Mouse (Mus musculus) midbrain, embryonic 16.5 days (tissue): ENCODE measurements around the gene Cd180. TPM values are rescaled to one million over a fixed set of nuclear protein-coding genes. Genes with fewer than 3 reads are reported as not detected.
A peak's percentile ranks its signal among the peaks of the same experiment; 100 is the strongest.

ENCODE experiments used
- ATAC-seq: fragments of 200-750 bp; cut with Nextera tagmentation; 2 replicates; pipeline ENCODE4 v1.8.0; 2017; ENCODE audit warnings: moderate TSS enrichment
- H3K27ac ChIP-seq: fragments of 300-500 bp; sonication (generic); 2 replicates; pipeline ENCODE4 v1.5.1; 2014; ENCODE audit warnings: mild to moderate bottlenecking, low read length, mixed read lengths
- H3K27me3 ChIP-seq: fragments of 300-500 bp; sonication (generic); 2 replicates; pipeline ENCODE4 v1.6.1; 2014; ENCODE audit warnings: low read depth, low read length, mixed read lengths; ENCODE audit not compliant: control insufficient read depth, insufficient read depth
- H3K36me3 ChIP-seq: fragments of 300-500 bp; sonication (generic); 2 replicates; pipeline ENCODE4 v1.6.1; 2014; ENCODE audit warnings: mild to moderate bottlenecking, low read length, moderate library complexity, mixed read lengths; ENCODE audit not compliant: control insufficient read depth, insufficient read depth
- H3K4me1 ChIP-seq: fragments of 300-500 bp; sonication (generic); 2 replicates; pipeline ENCODE4 v1.6.1; 2014; ENCODE audit warnings: mild to moderate bottlenecking, low read length, mixed read lengths; ENCODE audit not compliant: control insufficient read depth, insufficient read depth
- H3K4me2 ChIP-seq: fragments of 300-500 bp; sonication (generic); 2 replicates; pipeline ENCODE4 v1.6.1; 2014; ENCODE audit warnings: mild to moderate bottlenecking, low read length, mixed read lengths
- H3K4me3 ChIP-seq: fragments of 300-500 bp; sonication (generic); 2 replicates; pipeline ENCODE4 v1.5.1; 2014; ENCODE audit warnings: low read depth, mild to moderate bottlenecking, low read length, moderate library complexity, mixed read lengths
- H3K9ac ChIP-seq: fragments of 300-500 bp; sonication (generic); 2 replicates; pipeline ENCODE4 v1.6.1; 2014; ENCODE audit warnings: low read depth, low read length, mixed read lengths
- H3K9me3 ChIP-seq: fragments of 300-500 bp; sonication (generic); replicated peaks from 2 replicates; pipeline ENCODE4 v1.6.1; 2014; ENCODE audit warnings: mild to moderate bottlenecking, low read length, mixed read lengths; ENCODE audit not compliant: control insufficient read depth, poor library complexity, severe bottlenecking
- WGBS: fragments of 180-500 bp; shearing (Covaris S2); extraction: QIAGEN DNeasy Blood & Tissue Kit; methylation state at CpG from one replicate; pipeline ENCODE4 v1.1.7; 2014; 5-methylcytosine and 5-hydroxymethylcytosine counted together
- polyA plus RNA-seq: library from polyadenylated mRNA; unstranded; fragments of >200 nt; fragmentation: Nextera tagmentation; extraction: Ambion mirVana; gene quantifications from 2 replicates; pipeline ENCODE4 v1.2.1, GENCODE M21; 2015

Cd180 gene
- polyA plus RNA-seq, 1 experiment from 2014 or later = 0.94 TPM

- no peaks in the 10 kb centered on the region for H3K27me3 ChIP-seq
- H3K4me1 ChIP-seq = no peaks in the 10 kb centered on the region
- H3K9me3 ChIP-seq = no peaks in the 10 kb centered on the region
- H3K36me3 ChIP-seq = no peaks in the 10 kb centered on the region
- 84% methylated on average over 6 of the region's 6 CpGs for WGBS
- no peak overlapping the region for H3K4me2 ChIP-seq
- ATAC-seq = no peak
- no peak overlapping the region for H3K27ac ChIP-seq
- no peak overlapping the region for H3K9ac ChIP-seq
- H3K4me3 ChIP-seq = no peak overlapping the region
Observed at GRCm38 (mm10) chr13:102658223-102658839, 35.0 kb upstream of the Cd180 start.

- Histone ChIP-seq H3K36me3 (no peaks in the 10 kb centered on the region), H3K4me3 (no peak overlapping the region), H3K4me1 (no peaks in the 10 kb centered on the region), H3K27ac (no peak overlapping the region), H3K9ac (no peak overlapping the region), H3K4me2 (no peak overlapping the region), H3K9me3 (no peaks in the 10 kb centered on the region), H3K27me3 (no peaks in the 10 kb centered on the region)
- no peak for ATAC-seq
- WGBS = 69% methylated on average over 6 of the region's 6 CpGs
Observed at GRCm38 (mm10) chr13:102664041-102664440, 29.3 kb upstream of the Cd180 start.

GRCm38 (mm10) chr13:102664843-102665587 lies 28.3 kb upstream of the Cd180 start:
- peak overlapping the region; percentile 11; the same call in 1 of the 2 replicates for H3K4me3 ChIP-seq
- no peak overlapping the region for H3K27ac ChIP-seq
- H3K27me3 ChIP-seq = no peaks in the 10 kb centered on the region
- ATAC-seq = no peak
- no peaks in the 10 kb centered on the region for H3K36me3 ChIP-seq
- H3K9me3 ChIP-seq = no peaks in the 10 kb centered on the region
- H3K4me2 ChIP-seq = peak overlapping the region; percentile 44
- H3K4me1 ChIP-seq = no peaks in the 10 kb centered on the region
- no peak overlapping the region for H3K9ac ChIP-seq
- WGBS = 56% methylated on average over 12 of the region's 12 CpGs

GRCm38 (mm10) chr13:102665588-102666232 lies 27.6 kb upstream of the Cd180 start:
- no peaks in the 10 kb centered on the region for H3K27me3 ChIP-seq
- H3K4me1 ChIP-seq = no peaks in the 10 kb centered on the region
- 51% methylated on average over 18 of the region's 18 CpGs for WGBS
- no peaks in the 10 kb centered on the region for H3K36me3 ChIP-seq
- no peak overlapping the region for H3K27ac ChIP-seq
- no peaks in the 10 kb centered on the region for H3K9me3 ChIP-seq
- peak overlapping the region; percentile 11; the same call in 1 of the 2 replicates for H3K4me3 ChIP-seq
- H3K9ac ChIP-seq = no peak overlapping the region
- no peak for ATAC-seq
- H3K4me2 ChIP-seq = peak overlapping the region; percentile 44

- Histone ChIP-seq H3K4me3 (no peak overlapping the region), H3K27me3 (no peaks in the 10 kb centered on the region), H3K4me1 (no peaks in the 10 kb centered on the region), H3K36me3 (no peaks in the 10 kb centered on the region), H3K4me2 (no peak overlapping the region), H3K27ac (no peak overlapping the region), H3K9ac (no peak overlapping the region), H3K9me3 (no peaks in the 10 kb centered on the region)
- 91% methylated on average over 12 of the region's 12 CpGs for WGBS
- no peak for ATAC-seq
Observed at GRCm38 (mm10) chr13:102666233-102666614, 27.1 kb upstream of the Cd180 start.

- no peak overlapping the region for H3K9ac ChIP-seq
- no peak overlapping the region for H3K4me3 ChIP-seq
- no peaks in the 10 kb centered on the region for H3K9me3 ChIP-seq
- no peak for ATAC-seq
- H3K27ac ChIP-seq = no peak overlapping the region
- no peaks in the 10 kb centered on the region for H3K36me3 ChIP-seq
- H3K4me1 ChIP-seq = no peaks in the 10 kb centered on the region
- no peak overlapping the region for H3K4me2 ChIP-seq
- 79% methylated on average over 4 of the region's 4 CpGs for WGBS
- H3K27me3 ChIP-seq = no peaks in the 10 kb centered on the region
Observed at GRCm38 (mm10) chr13:102666731-102667130, 26.6 kb upstream of the Cd180 start.

- Histone ChIP-seq H3K27ac (no peak overlapping the region), H3K4me3 (no peak overlapping the region), H3K4me2 (no peak overlapping the region), H3K27me3 (no peaks in the 10 kb centered on the region), H3K9me3 (no peaks in the 10 kb centered on the region), H3K9ac (no peak overlapping the region), H3K36me3 (no peaks in the 10 kb centered on the region), H3K4me1 (no peaks in the 10 kb centered on the region)
- 88% methylated on average over 4 of the region's 4 CpGs for WGBS
- ATAC-seq = no peak
Observed at GRCm38 (mm10) chr13:102667401-102667800, 26.0 kb upstream of the Cd180 start.

GRCm38 (mm10) chr13:102667842-102668241 lies 25.5 kb upstream of the Cd180 start:
- Histone ChIP-seq H3K4me2 (no peak overlapping the region), H3K4me3 (no peak overlapping the region), H3K36me3 (no peaks in the 10 kb centered on the region), H3K27me3 (no peaks in the 10 kb centered on the region), H3K9me3 (no peaks in the 10 kb centered on the region), H3K9ac (no peak overlapping the region), H3K27ac (no peak overlapping the region), H3K4me1 (no peaks in the 10 kb centered on the region)
- no peak for ATAC-seq
- 92% methylated on average over 9 of the region's 9 CpGs for WGBS

- WGBS = 75% methylated on average over 6 of the region's 6 CpGs
- Histone ChIP-seq H3K27ac (no peak overlapping the region), H3K4me1 (no peaks in the 10 kb centered on the region), H3K36me3 (no peaks in the 10 kb centered on the region), H3K27me3 (no peaks in the 10 kb centered on the region), H3K9ac (no peak overlapping the region), H3K4me3 (no peak overlapping the region), H3K4me2 (no peak overlapping the region), H3K9me3 (no peaks in the 10 kb centered on the region)
- ATAC-seq = no peak
Observed at GRCm38 (mm10) chr13:102668933-102669332, 24.4 kb upstream of the Cd180 start.
